Mouse (Mus musculus): ENCODE measurements around the gene Crk.
A peak's percentile ranks its signal among the peaks of the same experiment; 100 is the strongest.
"Not testable (repeated sequence)": the region's sequence is repeated elsewhere in the genome, so short reads cannot be mapped to it uniquely, and the experiment has no call there.

Crk gene

GRCm38 (mm10) chr11:75687343-75687993, 8.4 kb downstream of the Crk start:
- DNase-seq = no peak

DNA sequence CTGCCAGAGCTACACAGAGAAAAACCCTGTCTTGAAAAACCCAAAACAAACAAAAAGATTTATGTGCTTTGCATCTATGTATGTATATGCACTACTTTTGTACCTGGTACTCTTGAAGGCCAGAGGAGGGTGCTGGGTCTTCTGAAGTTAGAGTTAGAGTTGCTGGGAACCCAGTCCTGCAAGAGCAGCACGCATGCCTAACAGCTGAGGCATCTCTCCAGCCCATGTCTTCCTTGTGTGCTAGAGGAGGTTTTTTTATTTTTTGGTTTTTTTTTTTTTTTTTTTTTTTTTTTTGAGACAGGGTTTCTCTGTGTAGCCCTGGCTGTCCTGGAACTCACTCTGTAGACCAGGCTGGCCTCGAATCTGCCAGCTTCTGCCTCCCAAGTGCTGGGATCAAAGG, 9.1 kb downstream of the Crk start:
- no peak for DNase-seq

DNA sequence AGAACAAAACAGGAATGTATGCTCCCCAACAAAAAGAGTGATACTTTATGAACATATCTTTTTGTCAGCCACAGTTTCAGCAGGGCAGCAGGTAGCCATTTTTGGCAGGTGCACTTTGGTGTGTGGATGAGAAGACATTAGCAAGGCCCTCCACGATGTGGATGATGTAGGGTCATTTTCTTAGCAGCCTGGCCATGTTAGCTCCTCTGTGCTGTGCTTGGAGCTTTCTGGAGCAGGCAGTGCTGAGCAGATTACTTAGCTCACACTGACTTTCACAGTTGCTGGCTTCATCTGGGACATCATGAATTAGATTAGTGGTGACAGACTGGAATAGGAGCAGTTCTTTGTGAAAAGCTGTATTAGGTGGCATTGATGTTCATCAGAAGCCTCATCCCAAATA, 10.9 kb downstream of the Crk start:
- DNase-seq = no peak

- DNase-seq = no peak
Observed at GRCm38 (mm10) chr11:75691047-75691446, 12.0 kb downstream of the Crk start.

- no peak for DNase-seq
Observed at GRCm38 (mm10) chr11:75693570-75693969, 14.5 kb downstream of the Crk start.

DNA sequence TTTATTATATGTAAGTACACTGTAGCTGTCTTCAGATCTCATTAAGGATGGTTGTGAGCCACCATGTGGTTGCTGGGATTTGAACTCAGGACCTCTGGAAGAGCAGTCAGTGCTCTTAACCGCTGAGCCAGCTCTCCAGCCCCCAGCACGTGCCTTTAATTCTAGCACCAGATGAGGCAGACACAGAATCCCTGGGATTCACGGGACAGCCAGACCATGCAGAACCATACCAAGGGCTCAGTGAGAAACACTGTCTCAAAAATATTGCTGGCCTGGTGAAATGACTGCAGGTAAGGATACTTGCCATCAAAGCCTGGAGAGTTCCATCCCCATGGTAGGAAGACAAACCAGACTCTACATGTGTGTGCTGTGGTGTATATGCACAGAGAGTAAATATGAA, 18.4 kb downstream of the Crk start:
- not testable (repeated sequence) for DNase-seq

GRCm38 (mm10) chr11:75700557-75700956, 21.5 kb downstream of the Crk start:
- no peak for DNase-seq

- DNase-seq = no peak
Observed at GRCm38 (mm10) chr11:75702761-75703160, 23.7 kb downstream of the Crk start.

DNA sequence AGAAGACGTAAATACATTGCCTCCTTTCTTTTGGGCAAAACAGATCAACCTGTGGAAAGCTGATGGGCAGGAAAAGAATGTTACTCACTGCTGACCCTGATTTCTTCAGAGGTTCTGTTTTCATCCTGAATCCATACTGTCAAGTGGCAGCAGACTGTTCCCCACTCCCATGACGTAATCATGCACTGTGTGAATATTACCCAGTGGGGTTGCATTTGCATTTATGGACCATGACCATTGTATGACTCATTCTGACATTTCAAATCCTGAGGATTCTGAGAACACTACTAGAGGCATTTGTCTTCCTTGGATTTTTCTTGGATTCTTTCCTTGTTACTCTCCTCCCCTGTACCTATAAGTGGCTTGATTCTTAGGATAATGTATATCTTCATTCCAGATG, 24.7 kb downstream of the Crk start:
- DNase-seq = no peak

DNA sequence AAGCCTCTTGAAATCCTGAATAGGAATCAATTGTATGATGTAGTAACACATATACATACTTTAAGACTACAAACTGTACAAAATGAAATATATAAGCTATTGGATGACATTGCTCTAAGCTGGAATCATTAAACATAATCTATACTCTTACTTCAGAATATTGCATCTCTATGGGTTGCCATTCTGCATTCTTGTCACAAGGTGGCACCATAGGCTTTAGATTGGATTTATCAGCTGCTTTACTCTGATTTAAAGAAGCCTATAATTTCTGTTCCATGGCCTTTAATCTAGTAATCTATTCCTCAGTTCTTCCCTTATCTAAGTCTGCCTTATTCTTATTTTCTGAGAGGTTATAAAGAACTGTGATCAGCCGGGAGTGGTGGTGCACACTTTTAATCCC, 34.9 kb downstream of the Crk start:
- no peak for DNase-seq

DNA sequence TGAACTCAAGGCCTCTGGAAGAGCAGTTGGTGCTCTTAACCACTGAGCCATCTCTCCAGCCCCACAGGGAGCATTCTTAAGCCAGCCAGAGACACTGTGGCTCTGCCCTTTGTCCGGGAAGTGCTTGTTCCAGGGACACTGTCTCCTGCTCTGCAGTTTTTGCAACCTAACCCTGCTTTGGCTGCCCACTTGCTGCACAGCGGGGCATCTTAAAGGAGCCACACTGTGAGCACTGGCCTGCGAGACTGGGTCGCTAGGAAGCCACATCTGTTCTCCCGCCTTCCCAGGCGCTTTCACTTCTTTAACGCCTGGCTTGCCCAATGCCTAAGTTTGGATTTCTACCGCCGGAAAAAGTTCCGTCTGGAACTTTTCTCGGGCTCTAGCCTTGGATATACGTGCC, 36.5 kb downstream of the Crk start:
- no peak for DNase-seq

DNA sequence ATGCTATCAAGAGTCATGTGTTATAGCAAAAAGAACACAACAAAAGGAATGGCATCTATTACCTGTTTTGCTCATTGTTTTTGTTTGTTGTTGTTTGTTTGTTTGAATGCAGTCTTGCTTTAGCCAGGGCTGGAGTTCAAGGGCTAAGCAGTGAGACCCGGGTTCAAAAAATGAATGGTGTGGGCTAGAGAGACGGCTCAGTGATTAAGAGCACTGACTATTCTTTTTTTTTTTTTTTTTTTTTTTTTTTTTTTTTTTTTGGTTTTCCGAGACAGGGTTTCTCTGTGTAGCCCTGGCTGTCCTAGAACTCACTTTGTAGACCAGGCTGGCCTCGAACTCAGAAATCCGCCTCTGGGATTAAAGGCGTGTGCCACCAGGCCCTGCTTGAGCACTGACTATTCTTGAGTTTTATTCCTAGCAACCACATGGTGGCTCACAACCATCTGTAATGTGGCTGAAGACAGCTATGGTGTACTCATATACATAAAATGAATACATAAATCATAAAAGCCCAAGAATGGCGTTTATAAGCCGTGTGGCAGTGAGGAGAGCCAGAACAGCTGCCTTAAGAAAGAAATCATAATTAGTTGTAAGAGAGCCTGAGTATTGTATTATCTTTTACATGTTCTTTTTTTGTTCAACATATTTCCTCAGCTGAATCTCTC, 37.7 kb downstream of the Crk start:
- no peak for DNase-seq

DNA sequence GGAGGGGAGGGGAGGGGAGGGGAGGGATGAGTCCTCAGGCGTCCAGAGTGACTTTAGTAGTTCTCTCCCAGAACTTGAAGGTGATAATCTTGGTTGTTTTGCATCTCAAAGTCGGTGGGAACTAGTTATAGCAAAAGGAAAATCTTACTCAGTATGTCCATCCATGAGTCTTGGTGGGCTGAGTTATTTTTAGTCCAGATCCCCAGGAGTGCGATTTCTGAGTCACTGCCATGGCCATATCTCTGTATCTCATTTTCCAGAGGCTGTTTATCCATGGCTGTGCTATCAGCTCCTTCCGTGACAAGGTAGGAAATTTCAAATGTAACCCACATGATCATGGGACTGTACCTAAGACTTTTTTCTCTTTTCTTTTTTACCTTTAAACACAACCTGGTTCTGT, 43.3 kb downstream of the Crk start:
- DNase-seq = no peak

- DNase-seq = no peak
Observed at GRCm38 (mm10) chr11:75727168-75727567, 48.1 kb downstream of the Crk start.

DNA sequence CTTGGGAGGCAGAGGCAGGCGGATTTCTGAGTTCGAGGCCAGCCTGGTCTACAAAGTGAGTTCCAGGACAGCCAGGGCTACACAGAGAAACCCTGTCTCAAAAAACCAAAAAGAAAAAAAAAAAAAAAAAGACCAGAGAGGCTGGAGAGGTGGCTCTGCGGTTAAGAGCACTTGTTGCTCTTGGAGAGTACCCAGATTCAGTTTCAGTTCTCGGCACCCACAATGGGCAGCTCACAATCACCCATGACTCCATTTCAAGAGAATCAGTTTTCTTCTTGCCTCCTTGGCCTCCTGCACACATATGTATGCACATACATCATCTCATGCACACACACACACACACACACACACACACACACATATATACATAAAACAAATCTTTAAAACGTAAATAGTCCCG, 48.6 kb downstream of the Crk start:
- not testable (repeated sequence) for DNase-seq

GRCm38 (mm10) chr11:75732434-75733226, 53.6 kb downstream of the Crk start, which contains the start of gene Ywhae:
Gene Ywhae (plus strand): TSS chr11:75732869.
- peak; percentile 96 for DNase-seq

- peak; percentile 75 for DNase-seq
Observed at GRCm38 (mm10) chr11:75733227-75733940, 54.3 kb downstream of the Crk start.

- no peak for DNase-seq
Observed at GRCm38 (mm10) chr11:75735462-75736252, 56.6 kb downstream of the Crk start.

- no peak for DNase-seq
Observed at GRCm38 (mm10) chr11:75736978-75737377, 57.9 kb downstream of the Crk start.

- no peak for DNase-seq
Observed at GRCm38 (mm10) chr11:75737806-75738476, 58.9 kb downstream of the Crk start.

DNA sequence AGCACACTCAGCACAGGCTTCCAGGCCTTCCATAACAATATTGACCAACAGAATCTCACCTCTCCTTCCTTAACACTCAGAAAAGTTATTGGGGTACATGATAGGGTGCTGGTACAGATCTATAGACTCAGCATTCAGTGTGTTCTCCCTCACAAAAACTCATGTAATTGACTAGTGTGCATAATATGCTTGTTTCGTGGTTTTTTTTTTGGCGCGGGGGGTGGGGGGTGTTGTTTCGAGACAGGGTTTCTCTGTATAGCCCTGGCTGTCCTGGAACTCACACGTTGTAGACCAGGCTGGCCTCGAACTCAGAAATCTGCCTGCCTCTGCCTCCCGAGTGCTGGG, 59.4 kb downstream of the Crk start:
- no peak for DNase-seq

GRCm38 (mm10) chr11:75740204-75740603, 61.1 kb downstream of the Crk start:
- DNase-seq = no peak
